Mouse (Mus musculus): Measurements from ENCODE around the gene Cdk15. TPM values are rescaled to one million over a fixed set of nuclear protein-coding genes. Genes with fewer than 3 reads are reported as not detected.

Cdk15 gene
- total RNA-seq (2014; rRNA removed; ENCODE audit: low replicate concordance), result 1.0 TPM in 1 of 2 replicates, not detected in the other
- 0.14 TPM in 1 of 2 replicates, not detected in the other for polyA plus RNA-seq (2015; fragmentation: Nextera tagmentation; extraction: Ambion mirVana)

- Histone ChIP-seq H3K36me3 (replicated peaks; ENCODE audit: control insufficient read depth, insufficient read depth, low read length) (no peaks in the 10 kb centered on the region), H3K27ac (ENCODE audit: low read depth) (no peak within 1 kb of the TSS), H3K27me3 (ENCODE audit: control insufficient read depth, insufficient read depth, low read length) (no peaks in the 10 kb centered on the region), H3K4me2 (ENCODE audit: low read depth, low read length) (no peak within 1 kb of the TSS), H3K9ac (replicated peaks; ENCODE audit: low read depth, low read length) (no peak within 1 kb of the TSS), H3K4me3 (ENCODE audit: low read depth, low read length) (no peak within 1 kb of the TSS), H3K9me3 (replicated peaks; ENCODE audit: control insufficient read depth, low read length) (no peaks in the 10 kb centered on the region), H3K4me1 (ENCODE audit: control insufficient read depth, insufficient read depth) (no peaks in the 10 kb centered on the region)
- DNase-seq (ENCODE audit: low spot score) (no peak), ATAC-seq (ENCODE audit: insufficient read depth, low read depth) (no peak)
- TF ChIP-seq EP300 (IDR thresholded peaks at IDR 0.05; ENCODE audit: low read depth) (no peak), CTCF (IDR thresholded peaks at IDR 0.05; ENCODE audit: low read depth) (no peak)
- WGBS, result 21% methylated on average over 13 of the region's 13 CpGs
Measured at GRCm38 (mm10) chr1:59256751-59257231, at the start of gene Cdk15. Cdk15 (plus strand) TSS chr1:59256906.

- no peak for ATAC-seq (ENCODE audit: insufficient read depth, low read depth)
Measured at GRCm38 (mm10) chr1:59208331-59208730, 48.4 kb upstream of the Cdk15 start.

DNA sequence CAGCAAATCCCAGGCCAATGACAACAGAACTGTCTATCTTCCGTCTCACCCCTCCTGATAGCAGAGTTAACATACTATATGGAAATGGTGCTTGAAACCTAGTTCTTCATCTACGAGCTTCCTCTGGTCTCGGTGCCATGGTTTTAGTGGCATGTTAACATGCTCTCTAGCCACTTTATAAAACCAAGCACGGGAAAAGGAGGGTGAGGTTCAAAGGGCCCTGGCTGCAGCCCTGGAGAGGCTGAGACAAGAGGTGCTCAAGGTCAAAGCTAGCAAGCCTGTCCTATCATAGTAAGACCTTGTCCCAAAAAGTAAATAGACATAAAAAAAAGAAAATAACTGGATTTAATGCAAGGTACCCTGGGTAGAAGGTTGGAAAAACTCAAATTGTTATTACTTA, 45.1 kb upstream of the Cdk15 start:
- H3K27ac ChIP-seq (ENCODE audit: low read depth), result no peak overlapping the region
- WGBS, result 54% methylated on average over 4 of the region's 4 CpGs
- H3K36me3 ChIP-seq (replicated peaks; ENCODE audit: control insufficient read depth, insufficient read depth, low read length), result peaks cover 19% of the 10 kb centered on the region; the same call in 1 of the 2 replicates
- DNase-seq (ENCODE audit: low spot score) (no peak), ATAC-seq (ENCODE audit: insufficient read depth, low read depth) (no peak)
- H3K9me3 ChIP-seq (replicated peaks; ENCODE audit: control insufficient read depth, low read length), result no peaks in the 10 kb centered on the region
- no peak overlapping the region for H3K4me2 ChIP-seq (ENCODE audit: low read depth, low read length)
- H3K9ac ChIP-seq (replicated peaks; ENCODE audit: low read depth, low read length), result no peak overlapping the region
- no peaks in the 10 kb centered on the region for H3K4me1 ChIP-seq (ENCODE audit: control insufficient read depth, insufficient read depth)
- H3K4me3 ChIP-seq (ENCODE audit: low read depth, low read length), result no peak overlapping the region
- TF ChIP-seq CTCF (IDR thresholded peaks at IDR 0.05; ENCODE audit: low read depth) (no peak), EP300 (IDR thresholded peaks at IDR 0.05; ENCODE audit: low read depth) (no peak)
- no peaks in the 10 kb centered on the region for H3K27me3 ChIP-seq (ENCODE audit: control insufficient read depth, insufficient read depth, low read length)

More at GRCm38 (mm10) chr1:59208331-59208730, 48.4 kb upstream of the Cdk15 start:
- H3K9me3 ChIP-seq (replicated peaks; ENCODE audit: control insufficient read depth, low read length), result no peaks in the 10 kb centered on the region
- H3K9ac ChIP-seq (replicated peaks; ENCODE audit: low read depth, low read length), result no peak overlapping the region
- WGBS, result 67% methylated on average over 1 of the region's 1 CpGs
- no peak for DNase-seq (ENCODE audit: low spot score)
- H3K36me3 ChIP-seq (replicated peaks; ENCODE audit: control insufficient read depth, insufficient read depth, low read length), result peaks cover 15% of the 10 kb centered on the region; the same call in 1 of the 2 replicates
- H3K4me3 ChIP-seq (ENCODE audit: low read depth, low read length), result no peak overlapping the region
- no peaks in the 10 kb centered on the region for H3K4me1 ChIP-seq (ENCODE audit: control insufficient read depth, insufficient read depth)
- no peaks in the 10 kb centered on the region for H3K27me3 ChIP-seq (ENCODE audit: control insufficient read depth, insufficient read depth, low read length)
- H3K4me2 ChIP-seq (ENCODE audit: low read depth, low read length), result no peak overlapping the region
- TF ChIP-seq EP300 (IDR thresholded peaks at IDR 0.05; ENCODE audit: low read depth), result no peak
- TF ChIP-seq CTCF (IDR thresholded peaks at IDR 0.05; ENCODE audit: low read depth), result no peak
- no peak overlapping the region for H3K27ac ChIP-seq (ENCODE audit: low read depth)

DNA sequence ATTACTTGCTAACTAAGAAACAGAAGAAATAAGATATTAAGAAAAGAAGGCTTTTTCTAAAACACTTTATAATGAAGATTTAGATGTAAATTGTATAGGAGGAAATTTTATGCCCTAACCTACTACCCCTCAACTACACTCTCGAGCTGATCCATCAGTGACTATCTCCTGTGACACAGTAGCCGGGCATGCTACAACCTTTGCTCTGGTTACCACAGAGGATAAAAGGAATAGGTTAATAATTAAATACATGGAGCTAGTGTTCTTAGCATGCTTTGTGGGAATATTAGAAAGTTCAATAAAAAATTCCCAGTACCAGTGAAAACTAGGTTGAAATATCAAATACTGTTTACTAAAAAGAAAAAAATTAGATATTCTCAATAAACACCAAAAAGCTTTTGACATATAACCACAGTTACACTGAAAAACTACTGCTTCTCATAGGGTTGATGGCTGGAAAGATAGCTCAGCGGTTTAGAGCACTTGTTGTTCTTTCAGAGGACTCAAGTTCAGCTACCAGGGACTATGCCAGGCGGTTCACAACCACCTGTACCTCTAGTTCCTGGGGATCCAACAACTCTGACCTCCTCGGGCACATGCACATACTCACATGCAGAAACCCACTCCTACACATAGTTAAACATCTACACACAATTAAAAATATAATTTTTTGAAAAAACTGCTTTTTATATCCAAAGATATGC, 44.5 kb upstream of the Cdk15 start:
- H3K9me3 ChIP-seq (replicated peaks; ENCODE audit: control insufficient read depth, low read length), result no peaks in the 10 kb centered on the region
- no peak for DNase-seq (ENCODE audit: low spot score)
- H3K4me3 ChIP-seq (ENCODE audit: low read depth, low read length), result no peak overlapping the region
- ATAC-seq (ENCODE audit: insufficient read depth, low read depth), result no peak
- no peak overlapping the region for H3K27ac ChIP-seq (ENCODE audit: low read depth)
- TF ChIP-seq EP300 (IDR thresholded peaks at IDR 0.05; ENCODE audit: low read depth) (no peak), CTCF (IDR thresholded peaks at IDR 0.05; ENCODE audit: low read depth) (no peak)
- no peaks in the 10 kb centered on the region for H3K4me1 ChIP-seq (ENCODE audit: control insufficient read depth, insufficient read depth)
- H3K27me3 ChIP-seq (ENCODE audit: control insufficient read depth, insufficient read depth, low read length), result no peaks in the 10 kb centered on the region
- H3K36me3 ChIP-seq (replicated peaks; ENCODE audit: control insufficient read depth, insufficient read depth, low read length), result peaks cover 17% of the 10 kb centered on the region; the same call in 1 of the 2 replicates
- H3K9ac ChIP-seq (replicated peaks; ENCODE audit: low read depth, low read length), result no peak overlapping the region
- 82% methylated on average over 5 of the region's 5 CpGs for WGBS
- no peak overlapping the region for H3K4me2 ChIP-seq (ENCODE audit: low read depth, low read length)

DNA sequence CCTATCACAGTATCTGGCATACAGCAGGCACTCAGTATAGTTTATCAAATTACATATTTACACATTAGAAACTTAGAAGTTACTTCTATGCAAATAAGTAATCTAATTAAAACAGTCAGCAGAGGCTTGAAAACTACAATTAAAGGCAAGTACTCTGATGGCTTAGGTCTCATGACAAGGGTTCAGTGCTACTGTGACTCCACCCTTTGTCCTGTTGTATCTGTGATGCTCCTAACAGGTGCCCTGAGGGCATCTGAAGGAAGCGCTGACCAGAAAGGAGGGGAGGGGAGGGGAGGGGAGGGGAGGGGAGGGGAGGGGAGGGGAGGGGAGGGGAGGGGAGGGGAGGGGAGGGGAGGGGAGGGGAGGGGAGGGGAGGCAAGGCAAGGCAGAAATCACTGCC, 43.8 kb upstream of the Cdk15 start:
- H3K9ac ChIP-seq (replicated peaks; ENCODE audit: low read depth, low read length), result no peak overlapping the region
- DNase-seq (ENCODE audit: low spot score) (no peak), ATAC-seq (ENCODE audit: insufficient read depth, low read depth) (no peak)
- no peak overlapping the region for H3K4me2 ChIP-seq (ENCODE audit: low read depth, low read length)
- H3K27ac ChIP-seq (ENCODE audit: low read depth), result no peak overlapping the region
- no peak overlapping the region for H3K4me3 ChIP-seq (ENCODE audit: low read depth, low read length)
- H3K27me3 ChIP-seq (ENCODE audit: control insufficient read depth, insufficient read depth, low read length), result no peaks in the 10 kb centered on the region
- WGBS, result no CpG with 5 or more reads among the region's 1 CpGs
- TF ChIP-seq EP300 (IDR thresholded peaks at IDR 0.05; ENCODE audit: low read depth), result no peak
- TF ChIP-seq CTCF (IDR thresholded peaks at IDR 0.05; ENCODE audit: low read depth), result no peak
- no peaks in the 10 kb centered on the region for H3K4me1 ChIP-seq (ENCODE audit: control insufficient read depth, insufficient read depth)
- H3K36me3 ChIP-seq (replicated peaks; ENCODE audit: control insufficient read depth, insufficient read depth, low read length), result peaks cover 24% of the 10 kb centered on the region; the same call in 1 of the 2 replicates
- H3K9me3 ChIP-seq (replicated peaks; ENCODE audit: control insufficient read depth, low read length), result no peaks in the 10 kb centered on the region

Measured in heart, postnatal 0 days (tissue).